Mouse (Mus musculus) ES-Bruce4 (cell line): ENCODE measurements at regions not wholly inside any gene's neighbourhood (a gene's known extent, or its start where the extent isn't known, plus 50 kb on each side); places are given as distances from the start of the nearest gene placed in this dataset.

Experiments used
- CTCF ChIP-seq: IDR thresholded peaks from one replicate; pipeline ENCODE4 v1.8.1; 2011; ENCODE audit warnings: low read depth, low read length
- POLR2A ChIP-seq: IDR thresholded peaks from one replicate; pipeline ENCODE4 v1.8.1; 2011; ENCODE audit warnings: low read length; ENCODE audit not compliant: insufficient read depth

DNA sequence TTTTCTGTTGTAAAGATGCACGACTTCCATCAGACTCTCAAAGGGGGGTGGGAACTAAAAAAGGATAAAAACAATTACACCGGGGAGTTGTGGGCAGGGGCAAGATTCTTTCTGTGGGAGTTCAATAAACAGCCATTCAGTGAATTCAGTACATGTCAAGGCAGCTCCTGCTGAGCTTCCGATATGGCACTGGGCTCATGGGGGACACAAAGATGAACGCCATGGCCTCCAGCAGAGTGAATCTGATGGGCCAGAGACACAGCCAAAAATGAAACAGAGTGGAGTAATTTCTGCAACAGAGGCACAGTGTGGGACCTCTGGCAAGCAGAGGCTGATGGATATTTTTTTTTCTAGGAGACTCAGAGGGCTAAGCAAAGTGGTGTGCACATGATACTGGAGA, 254.2 kb downstream of the AI593442 start:
- TF ChIP-seq CTCF (no peak), POLR2A (no peak)
